Mouse (Mus musculus) erythroblast, embryonic 14.5 days (primary cell): ENCODE results near the gene Rab11b.

Source experiments
- GATA1 ChIP-seq: IDR thresholded peaks from 2 replicates; pipeline ENCODE4 v1.6.1; 2012; ENCODE audit warnings: low read length, inconsistent platforms, mixed read lengths
- TAL1 ChIP-seq: IDR thresholded peaks from 3 replicates; pipeline ENCODE4 v1.6.1; 2012; ENCODE audit warnings: low read length, inconsistent platforms, mixed read lengths

DNA sequence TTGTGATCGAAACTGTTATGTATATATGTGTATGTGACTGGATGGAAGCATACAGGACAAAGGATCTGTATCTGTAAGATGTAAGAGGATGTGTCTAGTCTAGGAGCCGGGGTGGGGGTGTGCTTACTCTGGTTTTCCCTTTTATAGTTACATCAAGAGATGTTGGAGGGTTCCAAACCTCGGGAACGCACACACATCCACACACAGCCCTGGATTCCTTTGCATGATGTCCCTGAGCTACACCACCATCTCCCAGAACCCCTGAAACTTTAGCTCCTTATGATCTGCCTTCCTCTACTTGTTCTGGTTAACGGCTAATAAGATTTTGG lies 19.6 kb upstream of the Rab11b start:
- TF ChIP-seq GATA1 (no peak), TAL1 (no peak)
